Mouse (Mus musculus) layer of hippocampus, postnatal 14 days (tissue): ENCODE data around the gene Gpr37l1. TPM values are rescaled to one million over a fixed set of nuclear protein-coding genes. Genes with fewer than 3 reads are reported as not detected.

Source experiments
- DNase-seq, 2 experiments: peaks; one replicate each; pipeline ENCODE4 v3.0.0; 2021 to 2022; ENCODE audit warnings: low spot score in 2 of 2, mixed read lengths in 1 of 2
- total RNA-seq, 2 experiments: library from RNA; stranded (reverse); gene quantifications; 2 replicates each; pipeline ENCODE4 v1.2.3; 2021

Gpr37l1 gene
- total RNA-seq, 2 experiments from 2014 or later = 186 to 187 TPM

DNA sequence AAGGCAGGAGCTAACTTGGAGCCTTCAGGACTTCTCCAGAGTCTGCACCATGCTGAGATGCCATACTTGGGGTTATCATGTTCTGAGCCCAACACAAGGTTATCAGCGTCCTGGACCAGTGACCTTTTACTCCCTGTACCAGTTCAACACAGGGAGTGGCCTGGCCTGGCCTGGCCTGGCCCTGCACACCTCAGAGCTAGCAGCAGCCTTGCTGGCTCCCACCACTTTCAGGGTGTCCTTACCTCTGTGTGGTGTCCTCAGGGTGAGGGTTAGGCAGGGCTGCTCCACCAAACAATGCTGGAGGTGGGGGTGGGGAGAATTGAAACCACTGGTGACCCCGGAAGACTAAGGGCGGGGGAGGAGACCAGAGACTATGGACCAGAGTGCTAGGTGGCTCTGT lies 15.5 kb upstream of the Gpr37l1 start:
- no peak for DNase-seq

DNA sequence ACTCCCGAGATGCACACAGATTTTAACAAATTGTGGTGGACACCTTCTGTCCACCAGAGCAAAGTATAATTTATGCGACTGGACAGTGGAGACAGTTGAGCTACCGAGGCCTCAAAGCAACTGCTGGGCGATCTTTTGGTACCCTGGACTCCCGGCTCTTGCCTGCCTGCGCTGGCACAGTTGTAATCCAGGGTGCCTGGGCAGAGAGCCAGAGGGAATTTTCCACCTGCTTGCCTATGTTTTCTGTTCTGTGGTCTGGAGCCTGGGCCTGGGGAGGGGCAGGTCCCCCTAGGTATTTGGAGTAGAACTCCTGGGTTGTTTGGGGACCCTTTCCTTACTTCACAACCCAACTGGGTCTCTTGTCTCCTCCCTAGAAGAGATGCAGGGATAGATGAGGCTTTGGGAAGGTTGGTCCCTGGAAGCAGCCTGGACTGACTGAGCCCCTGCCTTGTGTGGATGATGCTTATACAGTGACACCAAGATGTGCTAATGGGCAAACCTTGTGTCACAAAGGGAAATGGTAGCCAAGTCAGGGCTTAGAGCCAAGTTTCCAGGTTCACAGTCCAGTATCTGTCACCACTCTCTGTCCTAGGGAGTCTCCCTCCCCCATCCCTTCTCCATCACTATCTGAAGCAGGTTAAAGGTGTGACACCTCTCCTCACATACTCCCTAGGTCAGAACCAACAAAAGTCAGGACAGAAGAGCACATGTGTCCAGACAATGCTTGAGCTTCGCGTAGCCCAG lies 14.6 kb upstream of the Gpr37l1 start:
- no peak for DNase-seq

DNA sequence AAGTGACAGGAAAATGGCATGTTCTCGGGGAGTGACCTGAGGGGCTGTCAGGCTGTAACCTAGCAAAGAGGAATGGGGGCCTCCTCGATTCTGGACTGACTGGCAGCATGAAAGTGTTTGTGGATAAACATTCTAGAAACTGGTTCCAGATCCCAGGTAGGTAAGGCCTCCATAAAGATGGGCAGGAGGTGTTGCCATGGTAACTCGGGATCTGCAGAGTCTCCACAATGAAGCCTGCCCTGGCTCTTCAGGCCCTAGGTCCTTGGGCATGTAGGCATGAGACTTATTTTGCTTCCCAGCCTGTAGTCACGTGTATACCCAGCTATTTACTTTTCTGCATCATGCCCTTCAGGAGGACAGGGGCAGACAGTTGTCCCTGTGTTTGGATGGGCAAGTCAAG lies 13.8 kb upstream of the Gpr37l1 start:
- DNase-seq = no peak

DNA sequence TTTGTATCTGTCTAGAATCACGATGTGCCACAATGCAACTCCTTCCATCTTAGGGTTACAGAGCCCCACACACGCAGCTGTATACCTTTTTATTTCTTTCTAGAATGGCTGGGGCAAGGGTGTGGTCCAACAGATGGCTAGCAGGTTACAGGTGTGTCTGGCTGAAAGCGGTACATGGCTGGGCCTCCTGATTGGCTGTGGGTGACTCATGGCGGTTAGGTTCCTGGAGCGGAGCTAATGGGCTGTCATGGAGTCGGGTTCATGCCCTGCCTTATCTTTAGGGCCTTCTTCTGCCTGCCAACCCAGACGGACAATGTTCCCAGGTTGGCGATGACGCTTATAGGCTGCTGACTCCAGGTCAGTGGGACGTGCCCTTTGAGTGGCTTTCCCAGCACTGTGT lies 13.3 kb upstream of the Gpr37l1 start:
- no peak for DNase-seq

DNA sequence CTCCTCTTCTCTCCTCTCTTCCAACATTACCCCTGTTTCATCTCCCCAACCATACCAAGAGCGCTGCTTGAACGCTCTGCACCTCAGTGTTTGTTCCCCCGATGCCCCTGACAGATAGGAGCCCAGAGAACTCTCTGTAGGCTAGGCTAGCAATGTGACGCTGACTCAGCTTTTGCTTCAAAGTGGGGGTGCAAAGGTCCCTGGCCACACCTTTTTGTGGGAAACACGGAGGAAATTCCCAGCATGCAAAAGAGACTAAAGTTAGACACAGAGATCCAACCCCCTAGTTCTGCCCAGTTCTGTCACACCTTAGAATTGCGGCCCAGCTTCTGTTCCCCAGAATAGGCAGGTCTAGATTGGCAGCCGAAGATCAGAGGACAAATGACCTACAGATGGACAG lies 11.4 kb upstream of the Gpr37l1 start:
- DNase-seq = no peak

DNA sequence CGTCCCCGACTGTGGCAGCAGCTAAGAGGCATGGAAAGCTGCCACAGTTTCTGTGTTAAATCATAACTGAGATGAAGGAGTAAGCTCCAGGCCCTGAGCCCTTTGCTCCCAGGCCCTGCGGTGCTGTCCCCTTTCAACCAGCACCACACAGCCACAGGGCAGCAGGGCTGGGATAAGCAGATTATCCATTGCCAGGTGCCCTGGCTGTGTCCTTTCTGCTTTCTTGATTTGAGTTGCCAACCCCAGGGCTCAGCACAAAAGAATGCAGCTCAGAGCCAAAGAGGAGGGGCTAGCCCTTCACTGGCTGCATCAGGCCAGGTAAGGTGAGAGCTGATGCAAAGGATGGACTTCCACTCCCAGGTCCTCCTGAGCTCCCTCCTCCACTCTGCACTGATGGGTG lies 10.2 kb upstream of the Gpr37l1 start:
- DNase-seq = no peak

DNA sequence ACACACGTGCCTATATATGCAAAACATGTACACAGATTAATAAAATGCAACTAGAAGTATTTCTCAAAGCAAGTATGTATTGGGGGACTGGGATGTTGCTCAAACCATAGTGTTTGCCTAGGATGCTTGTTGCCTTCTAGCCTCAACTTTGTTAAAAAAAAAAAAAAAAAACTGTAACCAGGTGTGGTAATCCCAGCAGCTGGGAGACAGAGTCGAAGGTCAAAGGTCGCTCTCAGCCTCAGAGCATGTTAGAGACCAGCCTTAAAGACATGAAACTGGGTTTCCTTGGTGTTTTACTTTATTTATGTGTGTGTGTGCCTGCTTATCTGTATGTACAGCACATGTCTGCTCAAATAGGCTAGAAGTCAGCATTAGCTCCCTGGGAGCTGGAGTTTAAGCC lies 7.7 kb upstream of the Gpr37l1 start:
- no peak for DNase-seq

DNA sequence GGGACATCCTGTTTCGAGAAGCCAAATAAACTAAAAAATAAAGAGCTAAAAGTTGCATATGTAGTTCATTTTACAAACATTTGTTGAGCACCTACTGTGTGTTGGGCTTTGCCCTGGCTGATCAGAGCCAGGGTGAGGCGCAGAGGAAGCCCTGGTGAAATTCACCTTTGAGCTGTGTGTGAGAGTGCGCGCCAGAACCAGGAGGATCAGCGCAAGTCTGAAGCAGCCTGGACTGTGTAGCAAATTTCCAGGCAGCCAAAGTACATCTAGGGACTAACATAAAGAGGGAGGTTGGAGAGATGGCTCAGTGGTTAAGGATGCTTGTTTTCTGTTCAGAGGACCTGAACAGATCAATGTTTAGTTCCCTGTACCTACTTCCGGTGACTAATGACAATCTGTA lies 5.8 kb upstream of the Gpr37l1 start:
- DNase-seq = no peak

DNA sequence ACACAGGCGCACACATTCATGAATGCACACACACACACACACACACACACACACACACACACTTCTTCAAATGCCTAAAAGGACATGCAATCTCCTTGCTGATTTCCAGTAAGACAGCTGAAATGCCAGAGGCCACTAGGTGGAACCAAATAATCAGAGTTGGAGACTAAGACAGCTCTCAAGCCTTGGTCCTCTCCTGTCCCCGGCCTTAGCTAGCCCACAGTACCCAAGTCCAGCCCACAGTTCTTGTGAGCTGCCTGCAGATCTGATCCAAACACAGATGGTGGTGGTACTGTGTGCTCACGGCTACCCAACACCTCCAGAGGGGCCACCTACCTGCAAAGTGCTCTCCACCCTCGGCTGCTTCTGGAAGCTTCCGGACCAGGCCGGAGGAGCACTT lies 4.5 kb upstream of the Gpr37l1 start:
- peak; percentile 53 to 82 for DNase-seq

DNA sequence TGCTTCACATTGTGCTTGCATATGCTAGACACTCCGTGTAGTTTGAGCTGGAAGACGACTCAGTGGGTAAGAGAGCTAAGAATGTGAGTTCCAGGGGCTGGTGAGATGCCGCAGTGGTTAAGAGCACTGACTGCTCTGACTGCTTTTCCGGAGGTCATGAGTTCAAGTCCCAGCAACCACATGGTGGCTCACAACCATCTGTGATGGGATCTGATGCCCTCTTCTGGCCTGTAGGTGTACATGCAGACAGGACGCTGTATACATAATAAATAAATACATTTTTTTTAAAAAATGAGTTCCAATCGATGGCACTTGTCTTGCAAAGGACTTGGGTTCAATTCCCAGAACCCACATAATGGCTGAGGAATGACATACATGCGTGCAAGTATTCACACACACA lies 3.7 kb upstream of the Gpr37l1 start:
- DNase-seq = no peak

DNA sequence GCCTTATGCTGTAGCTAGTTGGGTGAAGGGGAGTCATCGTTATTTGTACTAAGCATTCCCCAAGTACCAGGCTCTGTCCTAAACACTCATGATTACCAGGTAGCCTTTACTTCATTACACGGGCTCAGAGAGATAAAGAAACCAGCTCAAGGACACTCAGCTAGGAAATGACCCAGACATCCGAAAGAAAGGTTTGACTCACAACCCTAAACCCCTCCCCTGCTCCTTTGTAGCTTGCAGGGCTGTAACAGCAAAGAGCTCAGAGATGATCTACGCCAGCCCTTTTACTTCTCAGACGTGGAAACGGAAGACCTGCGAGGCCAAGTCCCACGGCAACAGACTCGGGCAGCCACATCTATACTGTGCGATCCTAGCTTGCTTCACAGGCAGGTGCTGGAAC lies 2.8 kb upstream of the Gpr37l1 start:
- DNase-seq = no peak

DNA sequence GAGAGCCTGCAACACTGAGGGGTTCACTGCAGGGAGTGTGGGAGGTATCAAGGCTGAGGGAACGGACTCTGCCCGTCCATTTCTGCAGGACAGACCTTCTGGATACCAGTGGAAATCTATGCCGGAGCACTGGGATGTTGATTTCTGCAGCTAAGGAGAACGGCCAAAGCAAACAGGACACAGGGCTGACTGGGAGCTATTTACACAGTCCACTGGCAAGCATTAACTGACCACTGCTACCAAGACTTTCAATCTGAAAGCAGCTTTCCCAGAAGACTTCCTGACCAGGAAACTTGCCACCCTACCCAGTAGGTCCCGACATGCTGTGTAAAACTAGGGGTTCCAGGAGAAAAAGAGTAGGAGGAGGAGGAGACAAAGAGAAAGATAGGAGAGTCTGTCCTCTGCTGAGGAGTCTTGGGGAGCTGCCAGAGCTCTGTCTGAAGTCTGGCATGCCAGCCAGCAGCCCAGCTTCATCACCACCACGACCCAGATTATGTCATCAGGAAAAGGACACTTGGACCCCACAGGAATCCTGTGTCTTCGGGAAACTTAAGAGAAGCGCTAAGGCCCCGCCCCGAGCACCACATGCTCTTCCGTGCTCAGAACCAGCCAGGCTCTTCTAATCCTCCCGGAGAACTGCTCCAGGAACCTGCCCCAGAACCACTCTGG lies 2.2 kb upstream of the Gpr37l1 start:
- no peak for DNase-seq

DNA sequence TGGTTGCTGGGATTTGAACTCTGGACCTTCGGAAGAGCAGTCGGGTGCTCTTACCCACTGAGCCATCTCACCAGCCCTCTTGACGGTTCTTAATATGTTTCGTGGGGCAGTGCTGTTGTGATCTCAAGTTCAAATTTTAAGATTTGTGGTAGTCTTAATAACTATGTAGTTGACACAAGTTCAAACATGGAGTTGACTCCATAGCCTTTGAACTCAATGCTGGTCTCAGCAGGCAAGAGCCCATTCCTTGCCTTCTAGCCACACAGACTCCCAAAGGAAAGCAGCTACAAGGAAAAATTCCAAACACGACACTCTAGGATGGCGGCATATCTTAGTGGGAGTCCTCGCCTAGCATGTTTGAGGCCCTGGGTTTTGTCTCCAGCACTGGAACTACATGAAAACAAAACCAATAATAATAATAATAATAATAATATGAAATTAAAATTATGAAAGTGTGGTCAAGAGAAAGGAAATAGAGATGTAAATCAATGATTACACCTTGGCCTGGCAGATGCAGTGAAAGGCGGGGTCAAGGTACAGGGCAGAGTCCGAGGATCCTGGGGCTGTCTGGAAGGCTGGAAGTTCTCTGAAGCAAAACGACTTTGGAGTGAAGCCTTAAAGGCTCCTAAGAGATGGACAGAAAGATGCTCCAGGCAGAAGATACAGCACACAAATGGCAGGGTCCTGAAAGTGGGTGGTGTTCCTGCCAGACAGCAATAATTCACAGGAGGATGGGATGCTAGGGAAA lies 1.1 kb upstream of the Gpr37l1 start:
- DNase-seq = no peak

DNA sequence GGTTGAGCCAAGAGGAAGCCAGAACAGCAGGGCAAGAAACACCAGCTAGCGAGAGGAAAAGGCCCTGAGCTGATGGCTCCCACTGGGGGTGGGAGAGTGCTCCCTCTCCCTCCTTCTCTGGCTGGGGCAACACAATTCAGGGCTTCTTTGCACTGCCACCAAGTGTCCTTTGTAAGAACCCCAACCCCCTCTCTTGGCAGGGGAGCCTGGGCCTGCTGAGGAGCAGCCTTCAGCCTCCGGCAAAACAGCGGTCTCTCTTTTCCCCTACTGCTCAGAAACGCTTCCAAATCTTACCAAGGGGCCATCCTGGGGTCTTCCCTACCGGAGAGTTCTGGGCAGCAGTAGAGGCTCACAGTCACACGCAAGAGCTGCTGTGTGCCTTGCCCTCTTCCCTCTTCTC lies 4.8 kb downstream of the Gpr37l1 start:
- peak; percentile 64 to 89 for DNase-seq

DNA sequence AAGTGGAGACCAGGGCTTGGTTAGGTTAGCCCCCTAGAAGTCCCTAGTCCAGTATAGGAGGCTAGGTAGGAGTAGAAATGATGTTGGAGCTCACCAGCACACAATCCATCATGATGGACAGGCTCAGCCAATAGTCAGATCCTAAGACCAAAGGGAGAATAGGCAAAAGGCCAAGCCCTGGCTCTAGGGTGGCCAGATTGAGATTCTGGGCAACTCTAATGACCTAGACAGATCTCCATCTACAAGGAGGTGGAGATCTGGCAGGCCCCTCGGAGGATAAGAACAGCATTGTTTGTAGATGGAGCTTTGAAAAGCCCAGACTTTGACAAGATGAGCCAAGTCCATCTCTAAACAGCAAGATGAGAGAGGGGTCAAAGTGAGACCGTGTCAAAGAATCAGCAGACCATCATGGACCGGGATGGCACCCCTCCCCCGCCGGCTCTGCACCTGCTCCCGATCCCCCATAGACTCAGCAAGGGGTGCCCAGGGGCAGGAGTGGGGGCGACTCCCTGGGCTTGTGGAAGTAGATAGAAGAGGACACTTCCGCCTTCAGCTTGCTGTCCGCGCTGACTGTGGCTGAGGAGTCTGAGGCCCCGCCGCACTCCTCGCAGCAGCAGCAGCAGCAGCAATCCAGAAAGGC lies 7.0 kb downstream of the Gpr37l1 start:
- DNase-seq = peak in 1 of 2 experiments; percentile 60

DNA sequence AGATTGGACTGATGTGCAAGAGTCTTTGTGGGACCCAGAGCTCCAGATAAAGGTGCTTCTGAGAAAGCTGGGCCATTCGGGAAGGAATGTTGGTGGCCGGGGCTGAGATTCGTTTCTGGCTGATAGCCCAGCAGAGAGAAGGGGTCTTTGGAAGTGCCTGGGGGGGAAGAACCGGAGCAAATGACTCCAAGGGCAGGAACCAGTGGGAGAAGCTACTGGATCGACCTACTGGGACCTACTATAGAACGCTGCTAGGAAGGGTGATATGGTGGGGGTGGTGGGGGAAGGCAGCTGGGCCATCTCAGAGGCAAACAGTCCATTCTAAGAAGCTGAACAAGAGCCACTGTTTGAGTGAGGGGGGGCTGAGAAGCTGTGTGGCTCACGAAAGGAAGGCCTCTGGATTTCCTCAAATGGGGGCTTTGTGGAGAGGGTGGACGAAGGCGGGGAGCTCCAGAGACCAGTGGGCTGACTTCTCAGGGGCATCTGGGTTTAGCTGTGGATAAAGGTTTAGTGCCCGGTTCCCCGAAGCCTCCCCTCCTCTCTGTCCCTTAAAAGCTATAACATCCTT lies 7.8 kb downstream of the Gpr37l1 start:
- peak in 1 of 2 experiments; percentile 49 for DNase-seq

DNA sequence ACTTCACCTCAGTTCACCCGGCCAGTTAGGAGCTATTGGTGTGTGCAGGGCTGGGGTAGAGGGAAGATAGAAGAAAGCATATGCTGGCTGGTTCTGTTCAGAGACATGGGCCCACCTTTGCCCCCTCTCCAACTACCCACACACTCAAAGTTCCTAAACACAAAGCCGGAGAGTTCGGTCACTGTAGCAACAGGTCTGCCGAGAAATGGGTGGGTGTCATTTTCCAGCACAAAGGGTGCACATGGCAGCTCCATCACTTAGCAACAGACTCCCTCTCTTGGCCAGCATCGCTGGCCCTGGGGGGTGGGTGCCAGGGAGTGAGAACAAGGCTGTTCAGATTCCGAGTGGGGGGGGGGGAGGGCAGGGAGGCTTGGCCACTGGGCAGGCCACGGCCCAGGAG lies 8.4 kb downstream of the Gpr37l1 start:
- DNase-seq = peak; percentile 72 to 87

DNA sequence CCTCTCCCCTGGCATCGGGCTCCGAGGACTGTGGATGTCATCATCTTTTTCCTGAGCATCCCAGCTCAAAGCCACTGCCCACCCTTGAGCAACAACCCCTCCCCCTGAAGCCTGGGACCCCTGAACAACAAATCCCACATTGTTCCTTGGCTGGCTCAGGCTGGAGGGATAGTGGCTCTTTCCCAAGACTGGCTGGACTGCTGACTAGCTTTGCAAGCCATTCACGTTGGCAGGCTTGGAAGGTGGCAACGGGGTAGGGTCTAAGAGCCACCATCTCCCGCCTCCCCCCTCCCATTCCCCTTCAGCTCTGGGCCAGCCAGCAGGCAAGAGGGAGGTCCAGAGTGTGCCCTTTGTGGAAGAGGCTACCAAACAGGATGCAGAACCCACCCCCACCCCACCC lies 8.8 kb downstream of the Gpr37l1 start:
- DNase-seq = peak; percentile 63 to 89

DNA sequence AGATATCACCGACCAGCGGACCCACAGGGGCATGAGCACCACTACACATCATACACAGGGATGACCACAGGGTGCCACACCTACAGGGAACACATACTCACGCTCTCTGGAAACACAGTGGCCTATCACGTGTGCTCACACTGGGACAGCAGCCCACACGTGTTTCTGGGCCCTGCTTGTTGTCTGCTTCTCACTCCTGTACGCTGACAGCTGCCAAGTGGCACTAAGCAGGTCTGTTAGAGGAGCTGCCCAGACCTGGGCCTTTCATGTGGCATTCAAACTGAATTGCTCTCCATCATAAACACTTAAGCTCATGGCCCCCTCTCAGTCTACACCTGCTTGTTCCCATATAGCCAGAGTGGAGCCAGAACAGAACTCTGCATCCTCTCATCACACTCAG lies 11.2 kb downstream of the Gpr37l1 start:
- no peak for DNase-seq

DNA sequence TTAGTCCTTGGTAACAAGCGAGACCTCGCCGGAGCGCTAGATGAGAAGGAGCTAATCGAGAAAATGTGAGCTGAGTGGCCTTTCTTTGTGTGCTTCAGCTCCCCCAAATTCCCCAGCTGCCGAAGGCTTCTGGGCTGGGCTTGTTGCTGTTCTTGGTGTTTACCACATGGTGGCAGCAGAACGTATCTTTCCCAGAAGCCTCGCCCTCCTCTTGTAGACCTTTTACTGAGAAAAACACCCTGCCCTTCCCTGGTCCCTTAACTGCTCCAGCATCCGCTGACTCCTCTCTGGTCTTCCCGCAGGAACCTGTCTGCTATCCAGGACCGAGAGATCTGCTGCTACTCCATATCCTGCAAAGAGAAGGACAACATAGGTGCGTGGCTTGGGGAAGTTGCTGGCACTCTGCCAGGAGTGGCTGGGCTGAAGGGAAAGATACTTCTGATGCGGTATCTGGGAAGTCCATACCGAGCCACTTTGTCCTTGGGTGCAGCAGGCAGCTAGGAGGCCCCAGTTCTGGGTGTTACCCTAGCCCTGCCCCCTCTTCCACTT lies 13.0 kb downstream of the Gpr37l1 start:
- peak; percentile 82 to 92 for DNase-seq

DNA sequence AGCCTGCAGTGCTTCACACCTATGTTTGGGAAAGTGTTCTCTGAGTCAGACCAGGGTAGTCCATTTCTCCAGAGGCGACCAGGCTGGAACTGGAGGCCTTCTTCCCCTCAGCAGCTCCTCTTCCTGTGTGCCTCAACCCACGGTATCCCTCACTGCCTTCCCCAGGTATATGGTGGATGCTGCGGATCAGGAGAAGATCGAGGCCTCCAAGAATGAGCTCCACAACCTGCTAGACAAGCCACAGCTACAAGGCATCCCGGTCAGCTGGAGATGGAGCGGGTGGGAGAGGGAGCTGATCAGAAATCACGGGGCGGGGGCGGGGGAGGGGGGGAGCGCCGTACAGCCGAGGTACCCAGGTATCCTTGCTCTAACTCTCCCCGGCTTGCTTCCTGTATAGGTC lies 13.5 kb downstream of the Gpr37l1 start:
- no peak for DNase-seq
